Mouse (Mus musculus): ENCODE results near the gene Brd7.

Gene Brd7

DNA sequence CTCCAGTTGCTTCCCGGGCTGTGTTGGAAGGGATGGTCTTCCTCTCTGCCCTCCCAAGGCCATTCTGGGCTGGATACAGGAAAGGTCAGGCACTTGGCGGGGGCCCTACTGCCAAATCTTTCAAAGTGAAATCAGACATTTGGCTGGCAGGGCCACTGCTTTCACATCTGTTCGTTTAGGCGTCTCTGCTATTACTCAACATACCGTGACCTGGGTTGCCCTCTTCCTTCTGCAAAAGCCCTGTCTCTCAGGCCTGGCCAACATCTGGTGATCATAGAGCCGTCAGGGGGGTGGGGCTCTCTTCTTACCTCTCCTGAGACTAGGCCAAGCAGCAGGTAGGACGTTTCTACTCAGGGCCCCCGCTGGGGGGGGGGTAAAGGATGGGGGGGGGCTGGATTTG is 79.3 kb downstream of the Brd7 start:
- peak; percentile 51 to 75 for DNase-seq
